Mouse (Mus musculus): ENCODE data around the gene Tmem63c.

GRCm38 (mm10) chr12:87057066-87057465 is 35.9 kb downstream of the Tmem63c start:
- TF ChIP-seq TAL1 (IDR thresholded peaks at IDR 0.05; ENCODE audit: low read length) (no peak), CTCF (IDR thresholded peaks at IDR 0.05 in 2 of 3, conservative IDR thresholded peaks at IDR 0.05 in 1 of 3; ENCODE audit: control insufficient read depth in 1 of 3, insufficient read depth in 1 of 3, low read depth in 2 of 3, low read length in 3 of 3, poor library complexity in 1 of 3, severe bottlenecking in 1 of 3) (no peak), HCFC1 (IDR thresholded peaks at IDR 0.05; ENCODE audit: low read depth, low read length) (no peak), SMC3 (IDR thresholded peaks at IDR 0.05; ENCODE audit: low read depth, low read length) (no peak)

All from MEL (cell line).